Mouse (Mus musculus) left cerebral cortex, adult 11 months (tissue): ENCODE results near the gene Dag1.
"Not testable (repeated sequence)": the region's sequence is repeated elsewhere in the genome, so short reads cannot be mapped to it uniquely, and the experiment has no call there.

Source experiments
- DNase-seq: peaks from one replicate; pipeline ENCODE4 v3.0.0; 2022; ENCODE audit warnings: low spot score

Dag1 gene

DNA sequence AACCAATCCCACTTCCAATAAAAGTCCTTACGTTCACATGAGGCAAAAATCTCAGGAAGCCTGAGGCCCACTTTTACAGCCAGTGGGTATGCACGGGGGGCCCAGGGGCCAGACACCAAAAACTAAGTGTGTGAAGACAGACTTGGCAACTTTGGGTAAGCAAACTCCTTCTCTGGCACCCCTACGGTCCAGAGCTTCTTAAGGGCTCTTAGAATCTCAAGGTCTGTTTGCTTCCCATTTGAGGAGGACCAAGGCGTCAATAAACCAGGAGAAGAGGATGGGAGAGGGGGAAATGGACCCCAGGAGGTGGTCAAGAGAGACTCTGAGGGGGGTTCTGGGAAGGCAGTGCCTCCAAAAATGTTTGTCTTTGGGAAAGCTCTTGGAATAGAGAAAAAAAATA lies 9.7 kb upstream of the Dag1 start:
- DNase-seq = no peak

DNA sequence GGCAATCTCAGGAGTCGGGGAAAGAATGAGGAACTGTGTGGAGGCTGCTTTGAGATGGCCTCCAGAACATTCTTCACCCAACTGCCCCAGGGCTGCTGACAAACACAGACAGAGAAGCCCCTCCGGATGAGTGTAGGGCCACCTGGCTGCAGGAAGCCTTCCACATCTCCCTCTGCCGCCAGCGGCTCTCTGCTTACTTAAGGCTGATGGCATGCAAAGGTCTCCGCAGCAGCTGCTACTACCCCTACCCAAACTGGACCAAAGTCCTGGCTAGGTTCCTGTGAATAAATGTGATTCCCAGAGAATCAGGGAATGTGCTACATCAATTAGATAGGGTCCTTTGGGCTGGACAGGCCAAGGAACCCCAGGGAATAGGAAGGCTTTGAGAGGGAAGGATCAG lies 8.9 kb upstream of the Dag1 start:
- DNase-seq = no peak

DNA sequence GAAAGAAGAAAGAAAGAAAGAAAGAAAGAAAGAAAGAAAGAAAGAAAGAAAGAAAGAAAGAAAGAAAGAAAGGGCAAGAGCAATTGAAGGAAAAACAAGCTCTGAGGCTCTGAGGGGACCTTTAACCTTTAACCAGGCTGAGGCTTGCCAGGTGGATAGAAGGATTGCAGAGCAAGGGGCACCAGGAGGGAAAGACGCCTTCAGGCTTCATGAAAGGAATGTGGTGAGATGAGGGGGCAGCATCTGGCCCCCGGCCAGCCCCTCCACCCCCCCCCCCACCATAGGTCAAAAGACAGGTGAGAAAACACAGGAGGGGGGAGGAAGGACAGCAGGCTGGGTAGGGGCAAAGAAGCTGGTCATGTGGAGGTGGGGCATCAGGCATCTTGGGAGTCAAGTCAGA lies 8.2 kb upstream of the Dag1 start:
- no peak for DNase-seq

DNA sequence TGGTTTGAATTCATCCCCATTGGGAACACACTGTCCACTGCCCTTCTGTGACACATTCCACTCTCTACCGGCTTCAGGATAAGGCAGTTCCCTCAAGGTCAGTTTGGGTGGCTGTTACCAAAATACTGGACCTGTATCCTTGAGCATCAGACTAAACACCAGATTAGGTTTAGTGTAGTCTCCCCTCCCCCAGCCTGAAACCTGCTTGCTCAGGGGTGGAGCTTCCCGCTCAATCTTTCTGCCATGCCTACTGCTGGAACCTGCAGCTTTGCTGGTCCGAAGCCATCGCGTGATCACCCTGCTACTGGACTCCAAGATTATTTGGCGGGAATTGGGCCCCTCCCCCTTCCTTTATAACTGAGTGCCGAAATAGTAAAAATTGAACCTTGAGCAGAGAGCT lies 4.9 kb upstream of the Dag1 start:
- DNase-seq = not testable (repeated sequence)

DNA sequence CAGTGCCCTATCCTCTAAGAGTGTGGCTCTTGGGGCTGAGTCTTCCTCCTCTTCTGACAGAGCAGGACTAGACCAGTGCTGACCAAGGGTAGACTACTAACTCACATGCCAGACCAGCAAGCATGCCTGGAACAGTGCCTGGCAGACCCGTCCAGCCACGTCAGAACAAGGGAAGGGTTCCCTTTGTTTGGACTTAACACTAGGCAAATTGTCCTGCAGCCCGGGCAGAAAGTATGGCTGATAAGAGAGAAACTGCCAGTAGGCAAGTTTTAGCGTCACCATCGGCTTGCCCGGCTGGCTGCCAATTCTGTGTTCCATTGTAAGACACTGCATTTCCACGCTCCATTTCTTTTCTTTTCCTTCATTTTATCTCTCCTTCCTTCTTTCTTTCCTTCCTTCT lies 3.9 kb upstream of the Dag1 start:
- DNase-seq = no peak

DNA sequence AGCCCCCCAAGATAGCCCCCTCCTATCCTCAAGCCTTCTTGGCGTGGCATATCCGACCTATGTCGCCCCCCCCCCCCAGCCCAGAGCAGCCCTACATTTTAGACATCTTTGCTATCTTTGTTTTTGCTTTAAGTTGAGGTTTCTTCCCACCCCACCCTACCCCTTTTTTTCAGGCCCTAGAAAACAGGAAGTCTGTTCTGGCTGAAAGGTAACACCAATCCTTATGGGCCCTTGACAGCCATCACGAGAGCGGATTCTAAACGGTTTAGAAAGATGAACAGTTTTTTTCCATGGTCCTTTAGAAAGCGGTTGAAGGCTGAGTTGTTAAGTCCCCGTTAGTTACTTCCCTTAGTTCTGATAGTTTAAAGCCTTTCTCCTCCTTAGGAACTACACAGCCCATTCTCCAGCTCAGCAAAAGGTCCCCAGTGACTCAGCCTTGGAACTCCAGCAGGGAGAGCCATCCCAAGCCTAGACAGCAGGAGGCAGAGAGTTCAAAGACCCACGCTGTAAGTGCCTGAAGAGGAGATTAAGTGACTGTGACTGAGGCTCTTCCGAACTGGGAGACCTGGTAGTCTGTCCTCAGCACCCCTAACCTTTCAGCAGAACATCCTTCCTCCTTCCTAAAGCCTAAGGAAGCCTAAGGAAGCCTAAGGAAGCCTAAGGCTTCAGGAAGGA lies 2.6 kb upstream of the Dag1 start:
- no peak for DNase-seq

DNA sequence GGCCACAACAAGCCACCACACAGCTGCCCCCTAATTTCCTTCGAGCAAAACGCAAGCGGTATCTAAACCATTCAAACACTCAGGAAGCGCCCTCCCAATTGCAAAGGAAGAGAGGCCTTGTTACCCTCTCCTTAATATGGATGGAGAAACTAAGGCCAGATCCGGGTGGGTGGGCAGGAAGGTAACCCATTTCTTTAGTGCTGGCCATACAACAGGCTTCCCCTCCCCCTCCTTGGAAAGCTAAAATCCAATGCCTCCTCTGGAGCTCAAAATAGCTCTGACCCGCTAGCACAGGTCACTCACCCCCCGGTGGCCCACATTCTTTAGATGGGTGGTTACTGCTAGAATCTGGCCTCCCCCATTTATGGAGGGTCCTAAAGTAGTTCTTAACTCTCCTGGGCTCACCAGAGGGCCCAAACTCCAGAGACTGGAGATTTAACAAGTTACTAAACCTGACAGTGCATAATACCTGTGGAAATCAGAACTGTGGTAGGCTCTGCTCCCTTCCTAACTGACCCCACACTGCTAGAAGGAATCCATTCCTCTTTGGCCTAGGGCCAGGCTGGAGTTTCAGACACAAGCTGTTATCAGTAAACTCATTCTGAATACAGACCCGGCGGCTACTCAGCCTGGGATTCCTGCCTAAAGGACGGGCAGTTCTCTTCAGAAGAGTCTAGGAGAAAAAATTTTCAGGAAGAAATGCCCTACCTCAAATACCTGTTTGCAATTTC lies 598 bp upstream of the Dag1 start:
- no peak for DNase-seq

DNA sequence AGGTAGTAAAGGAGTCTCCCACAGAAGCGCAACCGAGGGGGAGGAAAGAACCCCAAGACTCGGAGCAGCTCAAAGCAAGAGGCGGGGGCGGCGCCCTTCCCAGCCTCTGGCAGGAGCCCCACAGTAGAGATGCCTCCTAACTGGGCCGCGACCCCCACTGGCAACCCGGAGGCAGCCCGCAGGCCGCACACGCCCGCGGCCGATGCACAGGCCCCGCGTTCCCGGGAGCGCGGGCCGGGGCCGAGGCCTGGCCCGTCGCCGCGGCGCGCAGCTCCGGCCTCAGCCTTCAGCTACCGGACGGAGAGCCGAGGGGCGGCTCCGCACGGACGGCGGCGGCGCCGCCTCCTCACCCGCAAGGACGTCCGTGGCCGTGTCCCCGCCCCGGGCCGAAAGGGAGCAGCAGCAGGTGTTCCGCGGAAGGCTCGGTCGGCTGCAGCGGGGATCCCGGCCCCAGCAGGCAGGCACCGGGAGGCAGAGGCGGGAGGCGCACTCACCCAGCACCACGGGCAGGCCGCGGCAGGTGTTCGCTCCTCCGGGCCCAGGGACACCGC lies 552 bp downstream of the Dag1 start:
- DNase-seq = no peak

DNA sequence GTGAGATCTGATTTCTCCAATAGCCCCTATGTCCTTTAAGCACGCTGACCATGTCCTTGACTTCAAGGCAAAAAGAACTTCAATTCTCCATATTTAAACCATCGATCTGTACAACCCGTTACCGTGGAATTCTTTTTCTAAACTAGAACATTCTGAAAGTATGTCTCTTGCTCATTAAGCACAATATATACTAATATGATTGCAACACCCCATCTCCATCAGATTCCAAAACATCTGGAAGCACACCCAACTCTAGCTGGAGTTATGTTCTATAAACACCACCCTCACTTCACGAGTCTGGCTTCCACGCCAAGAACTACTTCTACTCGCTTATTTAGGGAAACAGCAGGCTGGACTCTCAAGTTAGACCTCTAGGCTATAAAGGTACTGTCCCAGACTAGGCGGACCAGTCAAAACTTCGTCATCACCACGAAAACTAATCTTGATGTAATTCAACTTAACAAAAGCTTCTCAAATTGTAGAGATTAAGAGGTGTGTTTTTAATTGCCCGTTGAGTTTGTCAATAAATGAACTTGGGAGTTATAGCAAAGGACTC lies 1.2 kb downstream of the Dag1 start:
- DNase-seq = no peak

DNA sequence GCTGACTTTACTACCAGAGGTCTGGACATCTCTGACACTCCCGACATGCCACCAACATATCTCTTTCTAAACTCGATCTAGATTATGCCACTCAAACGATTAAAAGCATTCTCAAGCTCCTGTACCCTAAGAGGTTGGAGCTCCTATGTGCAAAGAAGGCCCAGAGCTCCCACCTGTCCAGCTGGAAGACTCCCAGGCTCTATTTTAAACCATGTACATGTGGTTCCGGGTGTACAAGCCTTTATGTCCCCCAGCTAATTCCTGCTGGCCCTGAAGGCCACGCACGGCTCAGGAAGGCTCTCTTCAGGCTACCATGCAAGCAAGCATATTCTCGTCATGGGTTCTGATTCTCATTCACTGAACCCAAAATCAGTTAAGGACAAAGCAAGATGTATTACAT lies 1.9 kb downstream of the Dag1 start:
- DNase-seq = no peak

DNA sequence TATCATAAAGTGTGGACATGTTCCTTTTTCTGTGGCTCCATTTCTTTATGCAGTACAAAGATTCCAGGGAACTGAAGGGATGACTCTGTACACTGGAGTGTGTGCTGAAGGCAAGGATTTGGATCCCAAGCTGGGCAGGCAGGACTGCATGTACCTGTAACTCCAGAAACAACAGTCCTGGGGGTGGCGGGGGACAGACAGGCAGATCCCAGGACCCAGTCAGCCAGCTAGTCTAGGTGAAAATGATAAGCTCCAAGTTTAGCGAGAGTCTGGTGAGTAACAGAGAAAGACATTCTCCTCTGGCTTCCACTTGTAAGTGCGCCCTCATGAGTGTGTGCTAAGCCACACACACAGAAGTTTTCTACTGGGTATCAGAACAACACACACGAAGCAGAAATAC lies 3.2 kb downstream of the Dag1 start:
- DNase-seq = no peak

DNA sequence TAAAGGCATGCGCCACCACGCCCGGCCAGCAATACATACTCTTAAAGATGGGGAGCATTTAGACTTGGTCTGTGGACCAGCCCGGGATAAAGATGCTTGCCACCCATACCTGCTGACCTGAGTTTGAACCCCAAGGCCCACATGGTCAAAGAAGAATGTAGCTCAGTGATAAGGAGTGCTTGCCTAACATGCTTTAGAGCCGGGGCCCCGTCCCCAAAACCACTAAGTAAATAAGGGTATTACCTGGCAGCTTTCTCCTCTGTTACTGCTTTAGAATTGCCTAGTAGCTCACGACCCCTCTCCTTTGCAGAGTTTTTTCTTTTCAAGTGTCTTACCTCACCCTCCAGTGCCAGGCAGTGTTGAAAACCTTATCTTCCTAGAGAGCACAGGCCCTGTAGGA lies 11.0 kb downstream of the Dag1 start:
- no peak for DNase-seq

DNA sequence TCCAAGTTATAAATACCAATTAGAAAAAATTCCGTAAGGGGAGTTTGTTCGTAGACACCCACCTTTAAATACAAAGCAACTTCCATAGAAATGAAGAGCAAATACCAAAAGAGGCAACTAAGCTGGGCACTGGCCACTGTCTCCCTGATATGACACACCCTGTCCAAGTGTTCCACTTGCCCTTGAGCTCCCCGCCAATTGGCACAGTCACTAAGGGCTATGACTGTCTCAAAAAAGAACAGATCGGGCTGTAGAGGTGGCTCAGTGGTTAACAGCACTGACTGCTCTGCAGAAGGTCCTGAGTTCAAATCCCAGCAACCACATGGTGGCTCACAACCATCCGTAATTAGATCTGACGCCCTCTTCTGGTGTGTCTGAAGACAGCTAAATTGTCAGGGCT lies 11.9 kb downstream of the Dag1 start:
- no peak for DNase-seq

DNA sequence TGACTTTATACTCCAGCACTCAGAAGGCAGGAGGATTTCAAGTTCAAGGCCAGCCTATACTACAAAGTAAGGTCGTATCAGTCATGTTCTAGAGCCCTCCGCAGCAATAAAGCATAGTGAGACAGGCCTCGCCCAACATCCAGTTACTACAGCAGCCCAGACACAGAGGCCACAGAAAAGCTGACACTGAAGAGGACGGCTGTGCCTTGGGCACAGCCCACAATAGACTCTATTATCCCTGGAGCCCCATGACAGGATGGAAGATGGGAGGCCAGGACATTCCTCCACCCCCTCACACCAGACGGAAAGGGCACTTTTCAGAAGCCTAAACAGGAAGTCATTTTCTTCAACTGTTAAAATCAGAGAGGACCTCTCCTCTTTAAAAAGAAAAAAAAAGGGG lies 14.8 kb downstream of the Dag1 start:
- DNase-seq = no peak

DNA sequence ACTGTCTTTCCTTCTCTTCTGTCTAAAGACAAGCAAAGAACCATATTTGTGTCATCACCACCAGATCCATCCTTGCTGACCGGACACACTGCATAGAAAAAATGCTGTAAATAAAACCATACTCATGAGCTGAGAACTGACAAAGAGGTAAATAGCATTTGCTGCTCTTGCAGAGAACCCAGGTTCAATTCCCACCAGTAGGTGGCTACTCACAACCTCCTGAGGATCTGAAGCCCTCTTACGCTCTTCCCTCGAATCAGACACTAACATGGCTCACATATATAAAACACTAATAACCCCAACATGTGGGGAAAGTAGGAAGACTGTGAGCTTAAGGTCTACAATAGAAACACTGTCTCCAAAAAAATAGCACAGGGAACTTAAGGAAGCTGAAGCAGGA lies 18.8 kb downstream of the Dag1 start:
- no peak for DNase-seq

DNA sequence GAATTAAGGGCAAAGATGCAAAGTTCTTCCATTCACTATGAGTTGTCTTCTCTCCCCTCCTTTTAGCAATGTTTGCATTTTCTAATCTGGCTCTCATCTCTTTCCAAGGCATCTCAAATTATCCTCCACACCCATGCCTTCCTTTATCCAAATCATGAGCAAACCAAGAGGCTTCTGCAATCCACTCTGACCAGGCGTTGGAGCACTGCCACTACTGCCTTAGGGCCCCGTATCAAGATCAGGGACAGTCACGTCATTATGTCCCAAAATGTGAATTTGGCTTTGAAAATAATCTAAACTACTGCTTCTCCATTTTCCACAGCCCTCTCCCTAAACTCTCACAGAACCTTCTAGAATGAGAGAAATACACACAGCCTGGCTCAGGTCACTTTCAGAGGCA lies 19.2 kb downstream of the Dag1 start:
- no peak for DNase-seq

DNA sequence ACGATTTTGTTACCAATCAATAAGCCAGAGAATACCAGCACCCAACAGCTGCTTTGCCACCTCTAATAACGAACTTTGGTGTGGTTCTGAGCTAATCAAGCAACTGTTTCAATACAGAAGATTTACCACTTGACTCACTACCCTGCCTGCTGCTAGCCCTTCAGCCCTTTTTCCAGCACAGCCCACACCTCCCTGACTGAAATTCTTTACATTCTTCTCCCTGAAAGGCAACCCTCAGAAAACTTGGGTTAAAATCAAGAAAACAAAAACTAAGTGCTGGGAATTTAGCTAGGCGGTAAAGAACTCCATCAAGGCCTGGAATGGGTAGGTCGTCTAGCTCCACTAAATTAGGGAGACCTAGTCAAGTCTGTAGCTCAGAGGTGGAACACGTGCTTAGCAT lies 23.8 kb downstream of the Dag1 start:
- DNase-seq = no peak

DNA sequence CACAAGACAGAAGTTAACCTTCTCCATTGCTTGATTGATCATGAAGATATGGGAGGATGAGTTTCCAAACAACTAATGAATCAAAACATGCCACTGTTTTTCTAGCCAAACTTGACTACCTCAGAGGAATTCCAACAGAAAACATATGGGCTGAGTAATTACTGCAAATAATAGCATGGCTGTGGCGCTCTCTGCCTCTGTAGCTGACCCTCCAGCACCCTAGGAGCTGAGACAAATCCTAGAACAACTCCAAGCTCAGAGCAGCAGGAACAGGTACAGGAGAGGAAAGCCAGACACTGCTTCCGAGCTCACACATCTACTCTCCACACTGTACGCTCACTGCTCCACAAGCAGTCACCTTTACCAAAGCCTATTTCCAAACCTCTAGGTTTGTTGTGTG lies 24.9 kb downstream of the Dag1 start:
- DNase-seq = no peak

DNA sequence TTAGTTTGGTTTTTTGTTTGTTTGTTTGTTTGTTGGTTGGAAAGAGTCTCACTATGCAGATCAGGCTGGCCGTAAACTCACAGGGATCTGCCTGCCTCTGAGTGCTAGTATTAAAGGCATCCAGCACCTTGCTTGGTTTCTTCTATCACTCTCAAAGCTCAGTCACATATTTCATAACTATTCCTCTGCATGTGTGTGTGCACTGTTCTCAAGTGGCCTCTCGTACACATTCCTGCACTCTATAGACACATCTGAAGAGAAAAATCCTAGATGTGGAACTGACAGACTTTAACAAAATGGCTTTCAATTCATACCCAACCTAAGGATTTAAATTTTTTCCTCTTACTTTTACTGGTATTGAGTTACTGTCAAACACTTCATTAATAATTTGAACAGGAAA lies 25.4 kb downstream of the Dag1 start:
- no peak for DNase-seq

DNA sequence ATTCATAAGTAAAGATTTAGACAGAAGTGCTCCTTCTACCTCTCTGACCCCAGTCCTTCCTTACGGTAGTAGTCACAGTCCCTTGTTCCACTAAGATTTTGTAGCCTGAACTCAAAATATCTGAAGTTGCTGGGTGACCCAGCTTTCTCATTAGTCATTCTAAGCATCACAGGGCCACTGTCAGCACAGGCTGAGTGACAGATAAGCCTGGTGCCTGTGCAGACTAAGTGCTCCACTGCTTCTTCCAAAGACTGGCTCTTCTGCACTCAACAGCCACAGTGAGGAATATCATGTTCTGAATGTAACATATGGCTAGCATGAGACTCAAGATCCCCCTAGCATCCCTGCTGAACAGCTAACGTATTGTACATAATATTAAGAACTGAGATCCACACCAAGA lies 29.1 kb downstream of the Dag1 start:
- no peak for DNase-seq

DNA sequence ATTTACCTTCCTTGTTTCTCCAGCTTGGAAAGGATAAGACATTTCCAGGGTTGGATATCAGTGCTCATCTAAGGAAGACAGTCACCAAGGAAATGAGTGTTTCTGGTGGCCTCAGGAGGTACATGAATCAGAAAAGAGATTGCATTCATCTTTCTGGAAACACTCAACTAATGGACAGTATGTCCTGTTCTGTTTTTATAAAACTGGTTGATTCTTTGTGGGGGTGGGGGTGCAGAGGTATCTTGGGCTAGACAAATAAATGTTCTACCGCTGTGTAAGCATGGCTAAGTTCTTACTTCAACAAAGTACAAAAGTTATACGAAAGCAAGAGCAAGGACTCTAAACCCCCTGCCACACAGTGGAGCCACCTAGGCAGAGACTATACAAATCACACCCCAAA lies 30.9 kb downstream of the Dag1 start:
- no peak for DNase-seq

DNA sequence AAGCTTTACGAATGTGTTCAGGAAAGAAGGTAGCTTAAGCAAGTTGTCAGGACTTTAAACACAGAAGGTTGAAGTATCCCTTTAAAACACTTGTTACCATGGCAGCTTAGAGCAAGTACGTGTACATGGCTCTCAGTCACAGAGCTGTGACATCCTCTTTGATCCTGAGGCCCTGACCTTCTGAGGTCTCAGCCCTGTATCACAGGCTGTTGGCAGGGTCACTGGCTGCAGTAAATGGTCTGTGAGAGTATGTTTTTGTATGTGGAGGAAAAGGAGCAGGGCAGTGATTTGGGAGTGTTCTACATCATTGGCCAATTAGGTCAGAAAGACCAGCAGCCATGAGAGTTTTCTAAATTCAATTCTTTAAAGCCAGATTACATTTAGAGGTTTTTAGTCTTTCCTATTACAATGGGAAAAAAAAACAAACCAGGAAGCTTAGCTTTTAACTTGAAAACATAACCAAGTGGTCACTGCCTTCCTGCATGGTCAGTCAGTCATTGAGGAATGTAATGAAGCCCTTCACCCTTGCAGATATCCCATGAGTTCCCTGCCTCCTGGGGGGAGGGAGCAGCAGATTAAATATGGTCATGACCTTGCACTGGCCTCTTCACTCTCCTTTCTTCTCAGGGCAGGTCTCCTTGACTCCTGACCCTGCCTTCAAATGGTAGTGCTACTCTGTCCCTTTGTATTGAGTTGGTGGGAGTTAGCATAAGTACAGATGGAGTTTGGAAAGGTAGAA lies 35.7 kb downstream of the Dag1 start:
- DNase-seq = no peak

DNA sequence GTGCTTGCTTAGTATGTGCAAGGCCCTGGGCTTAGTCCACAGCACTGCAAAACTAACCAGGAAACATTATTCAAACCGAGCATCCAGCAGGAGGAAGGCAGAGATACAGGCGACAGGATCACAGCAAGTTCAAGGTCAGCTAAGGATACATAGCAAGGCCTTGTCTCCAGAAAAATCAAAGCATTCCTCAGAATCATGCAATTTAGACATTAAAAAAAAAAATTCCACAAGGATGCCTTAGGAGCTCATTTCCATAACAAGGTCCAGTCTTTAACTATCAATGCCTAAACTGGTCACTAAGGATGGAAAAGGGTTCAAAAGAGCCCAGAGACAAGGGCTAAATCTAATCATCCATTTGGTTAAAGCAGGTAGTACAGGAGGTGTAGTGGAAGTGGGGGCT lies 38.6 kb downstream of the Dag1 start:
- DNase-seq = no peak
